Mouse (Mus musculus) left cerebral cortex, adult 8-10 months (tissue): ENCODE measurements at regions not wholly inside any gene's neighbourhood (a gene's known extent, or its start where the extent isn't known, plus 50 kb on each side); places are given as distances from the start of the nearest gene placed in this dataset.

ENCODE experiments used
- DNase-seq, 2 experiments: peaks; one replicate each; pipeline ENCODE4 v3.0.0; 2022; ENCODE audit warnings: low spot score in 2 of 2

- DNase-seq = no peak
Measured at GRCm38 (mm10) chr11:45241671-45242070, 610.2 kb upstream of the Clint1 start.

GRCm38 (mm10) chr11:45244796-45245195 lies 607.1 kb upstream of the Clint1 start:
- DNase-seq = no peak

- DNase-seq = no peak
Measured at GRCm38 (mm10) chr11:45256019-45256418, 595.8 kb upstream of the Clint1 start.

- DNase-seq = no peak
Measured at GRCm38 (mm10) chr11:45262198-45262597, 589.7 kb upstream of the Clint1 start.

- DNase-seq = no peak
Measured at GRCm38 (mm10) chr11:45264001-45264400, 587.9 kb upstream of the Clint1 start.

- no peak for DNase-seq
Measured at GRCm38 (mm10) chr11:45265171-45265988, 586.5 kb upstream of the Clint1 start.

GRCm38 (mm10) chr11:45265989-45266302 lies 585.9 kb upstream of the Clint1 start:
- DNase-seq = no peak

- DNase-seq = no peak
Measured at GRCm38 (mm10) chr11:45269215-45269614, 582.6 kb upstream of the Clint1 start.

GRCm38 (mm10) chr11:45271206-45271605 lies 580.6 kb upstream of the Clint1 start:
- no peak for DNase-seq

GRCm38 (mm10) chr11:45274446-45275119 lies 577.3 kb upstream of the Clint1 start:
- DNase-seq = no peak

GRCm38 (mm10) chr11:45275170-45275569 lies 576.7 kb upstream of the Clint1 start:
- no peak for DNase-seq

GRCm38 (mm10) chr11:45296772-45297171 lies 555.1 kb upstream of the Clint1 start:
- DNase-seq = no peak

- no peak for DNase-seq
Measured at GRCm38 (mm10) chr11:45311934-45312333, 539.9 kb upstream of the Clint1 start.

- no peak for DNase-seq
Measured at GRCm38 (mm10) chr11:45323766-45324165, 528.1 kb upstream of the Clint1 start.

- DNase-seq = no peak
Measured at GRCm38 (mm10) chr11:45330319-45330718, 521.5 kb upstream of the Clint1 start.

GRCm38 (mm10) chr11:45333756-45334155 lies 518.1 kb upstream of the Clint1 start:
- DNase-seq = no peak

GRCm38 (mm10) chr11:45349331-45349730 lies 502.5 kb upstream of the Clint1 start:
- no peak for DNase-seq

GRCm38 (mm10) chr11:45365343-45365742 lies 486.5 kb upstream of the Clint1 start:
- DNase-seq = no peak

GRCm38 (mm10) chr11:45389243-45390146 lies 462.4 kb upstream of the Clint1 start:
- DNase-seq = no peak

- DNase-seq = no peak
Measured at GRCm38 (mm10) chr11:45396009-45396408, 455.8 kb upstream of the Clint1 start.

- no peak for DNase-seq
Measured at GRCm38 (mm10) chr11:45398188-45398587, 453.7 kb upstream of the Clint1 start.
